In genomic region chr1:52270354-52270753, GRCm38 (mm10) we compare ENCODE assay signal across 12 mouse cellular contexts. TPM values are rescaled to one million over a fixed set of nuclear protein-coding genes. Genes with fewer than 3 reads are reported as not detected.
DNase-seq lines count a peak whose midpoint lies in the region; ATAC-seq and TF ChIP-seq lines count a peak whose summit lies in the region.
"Had no signal": no experiment of that assay in that cellular context is flagged by ENCODE, and none has a peak within 500 bp of the region (broad histone marks: within the 10 kb centered on the region; RNA-seq: fewer than 3 reads in every experiment).

No protein-coding gene starts in this region.

- peak overlapping the region; percentile 60 for H3K27ac ChIP-seq in layer of hippocampus, adult 2 months
- no peak overlapping the region for H3K27ac ChIP-seq in lung, embryonic 16.5 days (ENCODE audit: low read length)
- no peak overlapping the region for H3K27ac ChIP-seq in heart, embryonic 11.5 days (ENCODE audit: low read depth, low read length)
- H3K27ac ChIP-seq in forebrain, embryonic 16.5 days (ENCODE audit: low read length), result no peak overlapping the region
- H3K27ac ChIP-seq: liver, embryonic 13.5 days had no signal

- H3K4me3 ChIP-seq in layer of hippocampus, adult 2 months, result no peak overlapping the region
- H3K4me3 ChIP-seq in lung, embryonic 16.5 days (ENCODE audit: low read length), result no peak overlapping the region
- H3K4me3 ChIP-seq in heart, embryonic 11.5 days (ENCODE audit: low read depth, low read length), result no peak overlapping the region
- no peak overlapping the region for H3K4me3 ChIP-seq in forebrain, embryonic 16.5 days (replicated peaks; ENCODE audit: low read length)
- H3K4me3 ChIP-seq: liver, embryonic 13.5 days had no signal

- no peak overlapping the region for H3K9ac ChIP-seq in lung, embryonic 16.5 days (ENCODE audit: low read length)
- no peak overlapping the region for H3K9ac ChIP-seq in heart, embryonic 11.5 days (ENCODE audit: low read depth, low read length)
- no peak overlapping the region for H3K9ac ChIP-seq in forebrain, embryonic 16.5 days (replicated peaks; ENCODE audit: low read depth, low read length)
- H3K9ac ChIP-seq: liver, embryonic 13.5 days had no signal

- peaks cover 5% of the 10 kb centered on the region; the same call in 1 of the 2 replicates for H3K4me1 ChIP-seq in lung, embryonic 16.5 days (replicated peaks; ENCODE audit: control insufficient read depth, insufficient read depth, low read length)
- H3K4me1 ChIP-seq in heart, embryonic 11.5 days (ENCODE audit: control insufficient read depth, insufficient read depth, low read length), result no peaks in the 10 kb centered on the region
- H3K4me1 ChIP-seq in forebrain, embryonic 16.5 days (replicated peaks; ENCODE audit: control insufficient read depth, insufficient read depth, low read length), result no peaks in the 10 kb centered on the region
- H3K4me1 ChIP-seq: liver, embryonic 13.5 days had no signal

- peak; percentile 67 for ATAC-seq in lung, embryonic 16.5 days (ENCODE audit: low read depth)
- no peak for ATAC-seq in heart, embryonic 11.5 days (replicated peaks; ENCODE audit: insufficient number of reproducible peaks, low FRiP score, low TSS enrichment)
- ATAC-seq in forebrain, embryonic 16.5 days, result no peak
- ATAC-seq in inflammation-experienced regulatory T-cells, adult 6 months, result no peak
- ATAC-seq: CD4-positive, CD25-positive, alpha-beta regulatory T cell, adult 4 months had no signal

- H3K36me3 ChIP-seq in lung, embryonic 16.5 days (ENCODE audit: control insufficient read depth, insufficient read depth, low read length), result no peaks in the 10 kb centered on the region
- no peaks in the 10 kb centered on the region for H3K36me3 ChIP-seq in heart, embryonic 11.5 days (ENCODE audit: control insufficient read depth, insufficient read depth, low read length)
- no peaks in the 10 kb centered on the region for H3K36me3 ChIP-seq in forebrain, embryonic 16.5 days (ENCODE audit: control insufficient read depth, insufficient read depth)
- H3K36me3 ChIP-seq: liver, embryonic 13.5 days had no signal

- no peak for TF ChIP-seq CTCF in layer of hippocampus, adult 2 months (conservative IDR thresholded peaks at IDR 0.05)

- no peaks in the 10 kb centered on the region for H3K9me3 ChIP-seq in lung, embryonic 16.5 days (ENCODE audit: control insufficient read depth, low read length)
- no peaks in the 10 kb centered on the region for H3K9me3 ChIP-seq in heart, embryonic 11.5 days (replicated peaks; ENCODE audit: control insufficient read depth, low read length)
- H3K9me3 ChIP-seq in forebrain, embryonic 16.5 days (ENCODE audit: control insufficient read depth, low read length), result no peaks in the 10 kb centered on the region
- H3K9me3 ChIP-seq: liver, embryonic 13.5 days had no signal

- peak overlapping the region; percentile 9; the same call in 1 of the 2 replicates for H3K4me2 ChIP-seq in lung, embryonic 16.5 days (ENCODE audit: low read depth, low read length)
- no peak overlapping the region for H3K4me2 ChIP-seq in heart, embryonic 11.5 days
- no peak overlapping the region for H3K4me2 ChIP-seq in forebrain, embryonic 16.5 days (ENCODE audit: low read length)
- H3K4me2 ChIP-seq: liver, embryonic 13.5 days had no signal

- 54% methylated on average over 9 of the region's 9 CpGs for WGBS in lung, embryonic 16.5 days
- WGBS in heart, embryonic 11.5 days (ENCODE audit: insufficient replicate concordance), result 73% methylated on average over 9 of the region's 9 CpGs
- WGBS in forebrain, embryonic 16.5 days, result 78% methylated on average over 9 of the region's 9 CpGs

- no peak for DNase-seq in layer of hippocampus, adult 2 months (ENCODE audit: low spot score in 2 of 2)
- DNase-seq in layer of hippocampus, postnatal 25 days (ENCODE audit: extremely low spot score in 1 of 2, low spot score in 1 of 2), result no peak
- peak; percentile 19 for DNase-seq in adrenal gland, postnatal 10 days
- peak; percentile 55 for DNase-seq in kidney, adult 18-20 months
- DNase-seq: layer of hippocampus, postnatal 36 days; liver, embryonic 13.5 days; thymus, adult 18-20 months had no signal

- H3K27me3 ChIP-seq in lung, embryonic 16.5 days (ENCODE audit: control insufficient read depth, insufficient read depth, low read depth, low read length), result no peaks in the 10 kb centered on the region
- H3K27me3 ChIP-seq in heart, embryonic 11.5 days (ENCODE audit: control insufficient read depth, insufficient read depth, low read length), result no peaks in the 10 kb centered on the region
- no peaks in the 10 kb centered on the region for H3K27me3 ChIP-seq in forebrain, embryonic 16.5 days (replicated peaks; ENCODE audit: control insufficient read depth, insufficient read depth, low read length)
- H3K27me3 ChIP-seq: liver, embryonic 13.5 days had no signal

RNA-seq across cellular contexts. Expression of gene Gls, which starts 37.3 kb away (rescaled TPM):
- 100 to 1,000 TPM; 391 to 398 TPM for total RNA-seq in layer of hippocampus, adult 2 months (2021)
- total RNA-seq in layer of hippocampus, postnatal 25 days (2021), result 100 to 1,000 TPM; 364 to 381 TPM
- 100 to 1,000 TPM in 1 of 2 experiments, 10 to 100 TPM in 1; 78.0 to 105 TPM for total RNA-seq in adrenal gland, postnatal 10 days (2021)
- 11.9 and 12.8 TPM in 2 replicates for polyA plus RNA-seq in lung, embryonic 16.5 days (2015; fragmentation: Nextera tagmentation; extraction: Ambion mirVana)
- polyA plus RNA-seq in heart, embryonic 11.5 days (2014; fragmentation: Nextera tagmentation; extraction: Ambion mirVana), result 33.0 and 36.0 TPM in 2 replicates
- 34.8 and 36.0 TPM in 2 replicates for polyA plus RNA-seq in forebrain, embryonic 16.5 days (2015; fragmentation: Nextera tagmentation; extraction: Ambion mirVana)
- 10 to 100 TPM; 54.1 to 79.4 (median 63.3) TPM for polyA plus RNA-seq in inflammation-experienced regulatory T-cells, adult 6 months (2017; shearing (Covaris generic))

Comparison
In these comparisons a context has a peak if more than half of its experiments do, and no peak if none do; other contexts are left out.
1. DNase-seq: peak in adrenal gland, postnatal 10 days (single experiment) and kidney, adult 18-20 months (single experiment); none in layer of hippocampus, adult 2 months (0 of 2) and layer of hippocampus, postnatal 25 days (0 of 2).